ENCODE assay signal across 9 mouse cellular contexts in the genomic region with DNA sequence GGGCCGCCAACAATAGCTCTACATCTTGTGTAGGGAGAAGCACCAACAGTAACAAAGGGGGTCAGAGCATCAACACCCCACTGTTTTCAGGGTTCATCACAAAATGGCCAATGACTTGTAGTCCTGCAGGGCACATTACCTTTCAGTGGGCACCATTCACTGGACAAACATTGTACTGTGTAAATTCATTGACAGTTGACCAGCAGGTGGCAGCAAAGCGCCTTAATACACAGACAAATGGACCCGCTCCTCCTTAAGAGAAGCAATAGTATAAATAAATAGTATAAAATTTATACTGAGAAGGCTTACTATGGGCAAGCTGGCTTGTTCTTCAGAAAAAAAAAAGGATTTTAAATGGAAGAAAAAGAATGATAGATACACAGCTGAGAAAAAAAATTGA. TPM values are rescaled to one million over a fixed set of nuclear protein-coding genes. Genes with fewer than 3 reads are reported as not detected.
DNase-seq lines count a peak whose midpoint lies in the region; ATAC-seq lines count a peak whose summit lies in the region.
"Had no signal": no experiment of that assay in that cellular context is flagged by ENCODE, and none has a peak within 500 bp of the region (broad histone marks: within the 10 kb centered on the region; RNA-seq: fewer than 3 reads in every experiment).

No protein-coding gene starts in this region.

- no peak overlapping the region for H3K4me3 ChIP-seq in limb, embryonic 11.5 days (ENCODE audit: low read depth, low read length)
- H3K4me3 ChIP-seq: neural tube, embryonic 12.5 days had no signal

- no peak overlapping the region for H3K9ac ChIP-seq in limb, embryonic 11.5 days (ENCODE audit: low read length)
- H3K9ac ChIP-seq: neural tube, embryonic 12.5 days had no signal

- H3K36me3 ChIP-seq in limb, embryonic 11.5 days (ENCODE audit: control insufficient read depth, insufficient read depth, low read length): no peaks in the 10 kb centered on the region
- H3K36me3 ChIP-seq: neural tube, embryonic 12.5 days had no signal

- no peak overlapping the region for H3K4me2 ChIP-seq in limb, embryonic 11.5 days (ENCODE audit: low read depth, severe bottlenecking)
- H3K4me2 ChIP-seq: neural tube, embryonic 12.5 days had no signal

- no peak overlapping the region for H3K27ac ChIP-seq in limb, embryonic 11.5 days (replicated peaks; ENCODE audit: low read depth, low read length)
- H3K27ac ChIP-seq: neural tube, embryonic 12.5 days had no signal

- WGBS in limb, embryonic 11.5 days: 46% methylated on average over 3 of the region's 3 CpGs

- DNase-seq in adrenal gland, adult (ENCODE audit: inconsistent age in 2 of 2, low spot score in 1 of 2): peak; percentile 52 to 85
- no peak for DNase-seq in adrenal gland, adult 8-10 months
- DNase-seq in left cerebral cortex, postnatal 14 days (ENCODE audit: low spot score in 2 of 2): peak; percentile 41 to 52
- DNase-seq in left cerebral cortex, adult 8-10 months (ENCODE audit: low spot score in 2 of 2): no peak
- DNase-seq in adrenal gland, postnatal 25 days: peak; percentile 71
- peak; percentile 85 for DNase-seq in limb, embryonic 11.5 days (ENCODE audit: low spot score)
- DNase-seq in retina, adult 2 months (ENCODE audit: low read depth, low spot score): peak; percentile 60

- intact Hi-C loops in left cerebral cortex, postnatal 14 days (cut with DNase I): no loop called here

- H3K9me3 ChIP-seq in limb, embryonic 11.5 days (ENCODE audit: control insufficient read depth, low read length): no peaks in the 10 kb centered on the region
- H3K9me3 ChIP-seq: neural tube, embryonic 12.5 days had no signal

- ATAC-seq in erythroblast, adult 5-6 weeks (replicated peaks; ENCODE audit: low FRiP score, poor library complexity, severe bottlenecking): peak; percentile 76
- ATAC-seq in limb, embryonic 11.5 days (ENCODE audit: insufficient number of reproducible peaks, low FRiP score, low TSS enrichment, low read depth): no peak

- H3K4me1 ChIP-seq in limb, embryonic 11.5 days (ENCODE audit: control insufficient read depth, insufficient read depth, low read length): no peaks in the 10 kb centered on the region
- H3K4me1 ChIP-seq: neural tube, embryonic 12.5 days had no signal

- H3K27me3 ChIP-seq in limb, embryonic 11.5 days (ENCODE audit: control insufficient read depth, insufficient read depth, low read length): no peaks in the 10 kb centered on the region
- H3K27me3 ChIP-seq: neural tube, embryonic 12.5 days had no signal

RNA-seq across cellular contexts. Expression of gene Ncoa6, which starts 8.3 kb away (rescaled TPM):
- 10 to 100 TPM; 39.0 to 65.5 (median 49.2) TPM for total RNA-seq in adrenal gland, adult 8-10 months (2022)
- 10 to 100 TPM; 60.9 to 63.8 TPM for total RNA-seq in left cerebral cortex, postnatal 14 days (2021)
- total RNA-seq in left cerebral cortex, adult 8-10 months (2022): 10 to 100 TPM; 55.5 to 61.2 (median 57.9) TPM
- 58.2 and 58.4 TPM in 2 replicates for total RNA-seq in adrenal gland, postnatal 25 days (2021)
- total RNA-seq in erythroblast, adult 5-6 weeks (2015; ENCODE audit: low replicate concordance): 29.6 and 35.9 TPM in 2 replicates
- total RNA-seq in erythroblast, adult 5-6 weeks (2017; ENCODE audit: low replicate concordance): 7.2 and 13.7 TPM in 2 replicates
- 31.0 and 35.7 TPM in 2 replicates for polyA plus RNA-seq in limb, embryonic 11.5 days (2014; fragmentation: Nextera tagmentation; extraction: Ambion mirVana)

RNA-seq across cellular contexts. Expression of gene Acss2, which starts 35.7 kb away (rescaled TPM):
- total RNA-seq in adrenal gland, adult 8-10 months (2022): 10 to 100 TPM; 41.7 to 70.9 (median 65.8) TPM
- 10 to 100 TPM; 46.6 to 52.7 TPM for total RNA-seq in left cerebral cortex, postnatal 14 days (2021)
- 10 to 100 TPM; 53.0 to 64.3 (median 55.1) TPM for total RNA-seq in left cerebral cortex, adult 8-10 months (2022)
- 89.3 and 102 TPM in 2 replicates for total RNA-seq in adrenal gland, postnatal 25 days (2021)
- total RNA-seq in erythroblast, adult 5-6 weeks (2015; ENCODE audit: low replicate concordance): 3.5 and 10.0 TPM in 2 replicates
- 16.4 and 20.1 TPM in 2 replicates for total RNA-seq in erythroblast, adult 5-6 weeks (2017; ENCODE audit: low replicate concordance)
- 9.2 and 10.7 TPM in 2 replicates for polyA plus RNA-seq in limb, embryonic 11.5 days (2014; fragmentation: Nextera tagmentation; extraction: Ambion mirVana)

RNA-seq across cellular contexts. Expression of gene Ggt7, which starts 36.0 kb away (rescaled TPM):
- total RNA-seq in adrenal gland, adult 8-10 months (2022): 1 to 10 TPM; 3.6 to 9.0 (median 6.3) TPM
- total RNA-seq in left cerebral cortex, postnatal 14 days (2021): 100 to 1,000 TPM; 112 to 120 TPM
- 100 to 1,000 TPM; 104 to 117 (median 113) TPM for total RNA-seq in left cerebral cortex, adult 8-10 months (2022)
- 2.3 and 5.3 TPM in 2 replicates for total RNA-seq in adrenal gland, postnatal 25 days (2021)
- not detected in 2 replicates for total RNA-seq in erythroblast, adult 5-6 weeks (2015; ENCODE audit: low replicate concordance)
- not detected in 2 replicates for total RNA-seq in erythroblast, adult 5-6 weeks (2017; ENCODE audit: low replicate concordance)
- 2.2 and 2.3 TPM in 2 replicates for polyA plus RNA-seq in limb, embryonic 11.5 days (2014; fragmentation: Nextera tagmentation; extraction: Ambion mirVana)

Comparison
In these comparisons a context has a peak if more than half of its experiments do, and no peak if none do; other contexts are left out.
1. DNase-seq: peak in adrenal gland, adult (2 of 2), left cerebral cortex, postnatal 14 days (2 of 2), adrenal gland, postnatal 25 days (single experiment), limb, embryonic 11.5 days (single experiment) and retina, adult 2 months (single experiment); none in adrenal gland, adult 8-10 months (single experiment) and left cerebral cortex, adult 8-10 months (0 of 2).
2. RNA of gene Ggt7, which starts 36.0 kb away (total RNA-seq): 112 to 120 TPM in left cerebral cortex, postnatal 14 days and 104 to 117 TPM in left cerebral cortex, adult 8-10 months; 3.6 to 9.0 TPM in adrenal gland, adult 8-10 months, 2.3 to 5.3 TPM in adrenal gland, postnatal 25 days and not detected in erythroblast, adult 5-6 weeks; every median in the first group is over 10 times any median in the second.